ENCODE assay signal across 9 mouse cellular contexts in the genomic region with DNA sequence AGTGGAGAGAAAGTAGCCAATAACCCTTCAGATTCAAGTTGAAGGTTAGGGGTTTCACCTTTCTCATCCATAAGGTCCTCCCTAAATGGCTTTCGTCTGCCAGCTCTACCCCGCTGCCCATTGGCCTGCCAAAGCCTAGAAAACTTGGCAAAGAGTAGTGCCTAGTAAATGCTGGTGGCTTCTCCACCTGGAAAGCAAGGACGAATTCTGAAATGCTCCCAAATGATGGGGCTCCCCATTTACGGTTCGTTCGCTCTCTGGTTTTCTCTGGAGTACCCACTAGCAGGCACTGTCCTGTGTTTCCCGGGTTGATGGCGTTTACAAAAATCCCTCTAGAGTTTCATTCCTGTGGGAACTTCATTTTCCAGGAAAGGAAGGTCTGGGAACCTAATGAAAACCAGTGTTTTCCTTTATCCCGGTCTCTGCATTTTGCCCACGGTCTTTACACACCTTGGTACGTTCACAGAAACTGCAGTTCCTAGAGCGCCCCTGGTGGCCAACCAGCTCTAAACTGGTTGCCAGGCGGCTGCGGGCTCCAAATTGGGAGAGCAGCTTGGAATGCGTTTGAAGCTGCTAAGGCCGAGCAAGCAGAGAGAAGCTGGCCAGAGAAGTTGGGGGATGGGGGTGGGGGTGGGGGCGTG. TPM values are rescaled to one million over a fixed set of nuclear protein-coding genes. Genes with fewer than 3 reads are reported as not detected.
DNase-seq lines count a peak whose midpoint lies in the region; ATAC-seq and TF ChIP-seq lines count a peak whose summit lies in the region.
"Had no signal": no experiment of that assay in that cellular context is flagged by ENCODE, and none has a peak within 500 bp of the region (broad histone marks: within the 10 kb centered on the region; RNA-seq: fewer than 3 reads in every experiment).

No protein-coding gene starts in this region.

- no peaks in the 10 kb centered on the region for H3K9me3 ChIP-seq in forebrain, embryonic 10.5 days
- no peaks in the 10 kb centered on the region for H3K9me3 ChIP-seq in heart, embryonic 14.5 days (ENCODE audit: control insufficient read depth, low read length)
- H3K9me3 ChIP-seq in kidney, postnatal 0 days (replicated peaks; ENCODE audit: low read length): no peaks in the 10 kb centered on the region

- peaks cover 50% of the 10 kb centered on the region for H3K27me3 ChIP-seq in forebrain, embryonic 10.5 days (ENCODE audit: poor library complexity, severe bottlenecking)
- H3K27me3 ChIP-seq in heart, embryonic 14.5 days (ENCODE audit: control insufficient read depth, insufficient read depth, low read length): peaks cover 30% of the 10 kb centered on the region
- H3K27me3 ChIP-seq in kidney, postnatal 0 days (ENCODE audit: insufficient read depth, low read length): 0 out of 2 replicates have a peak, but pooled peaks cover 4% of the 10 kb centered on the region

- H3K36me3 ChIP-seq in forebrain, embryonic 10.5 days (replicated peaks): no peaks in the 10 kb centered on the region
- H3K36me3 ChIP-seq in heart, embryonic 14.5 days (ENCODE audit: control insufficient read depth, insufficient read depth, low read length): no peaks in the 10 kb centered on the region
- H3K36me3 ChIP-seq in kidney, postnatal 0 days (ENCODE audit: insufficient read depth, low read length): no peaks in the 10 kb centered on the region
- H3K36me3 ChIP-seq: G1E had no signal

- 19% methylated on average over 17 of the region's 17 CpGs for WGBS in forebrain, embryonic 10.5 days
- 16% methylated on average over 16 of the region's 17 CpGs for WGBS in heart, embryonic 14.5 days
- 21% methylated on average over 17 of the region's 17 CpGs for WGBS in kidney, postnatal 0 days

- H3K27ac ChIP-seq in forebrain, embryonic 10.5 days: no peak overlapping the region
- H3K27ac ChIP-seq in heart, embryonic 14.5 days (replicated peaks in 1 of 2; ENCODE audit: control insufficient read depth in 1 of 2, insufficient read depth in 1 of 2, low read depth in 2 of 2, low read length in 2 of 2): no peak overlapping the region
- no peak overlapping the region for H3K27ac ChIP-seq in kidney, postnatal 0 days

- H3K4me3 ChIP-seq in forebrain, embryonic 10.5 days: peak overlapping the region; percentile 50
- H3K4me3 ChIP-seq in heart, embryonic 14.5 days (ENCODE audit: control insufficient read depth in 1 of 2, insufficient read depth in 1 of 2, low read depth in 1 of 2, low read length in 2 of 2): peak overlapping the region; percentile 27 to 44; a peak in 3 of 4 replicates
- no peak overlapping the region for H3K4me3 ChIP-seq in kidney, postnatal 0 days (replicated peaks; ENCODE audit: low read depth, low read length)

- TF ChIP-seq CTCF in kidney, postnatal 0 days (IDR thresholded peaks at IDR 0.05; ENCODE audit: low read depth): peak; percentile 68

- peak; percentile 20 for DNase-seq in B cell, adult 2 months
- peak; percentile 45 for DNase-seq in brain, embryonic 18.5 days (ENCODE audit: low read depth, low spot score)
- DNase-seq in forebrain, embryonic 10.5 days (ENCODE audit: extremely low spot score, low spot score): peak; percentile 87
- peak; percentile 81 for DNase-seq in kidney, postnatal 0 days (ENCODE audit: low spot score)
- DNase-seq in liver: peak; percentile 68
- DNase-seq in naive thymus-derived CD4-positive, alpha-beta T cell, adult 2 months (ENCODE audit: low read depth): peak; percentile 2
- DNase-seq in testis, postnatal 14 days (ENCODE audit: low spot score): peak; percentile 74

- H3K4me1 ChIP-seq in forebrain, embryonic 10.5 days: peaks cover 28% of the 10 kb centered on the region
- peaks cover 4 to 12% of the 10 kb centered on the region in 2 experiments; a peak in 2 of 4 replicates for H3K4me1 ChIP-seq in heart, embryonic 14.5 days (ENCODE audit: control insufficient read depth in 2 of 2, insufficient read depth in 2 of 2, low read length in 2 of 2)
- peaks cover 6% of the 10 kb centered on the region; the same call in 1 of the 2 replicates for H3K4me1 ChIP-seq in kidney, postnatal 0 days (replicated peaks; ENCODE audit: insufficient read depth, low read length)

- peak overlapping the region; percentile 81 for H3K4me2 ChIP-seq in heart, embryonic 14.5 days (ENCODE audit: low read length)
- peak overlapping the region; percentile 59 for H3K4me2 ChIP-seq in kidney, postnatal 0 days (ENCODE audit: low read length)

- ATAC-seq in heart, embryonic 14.5 days (ENCODE audit: insufficient number of reproducible peaks, insufficient read depth, low FRiP score, low read depth): peak; percentile 5; the same call in 1 of the 2 replicates
- ATAC-seq in kidney, postnatal 0 days (replicated peaks; ENCODE audit: low FRiP score, low read depth): peak; percentile 44; the same call in 1 of the 2 replicates

- H3K9ac ChIP-seq in heart, embryonic 14.5 days (ENCODE audit: low read length): no peak overlapping the region
- no peak overlapping the region for H3K9ac ChIP-seq in kidney, postnatal 0 days (ENCODE audit: low read depth, low read length)

RNA-seq across cellular contexts. Expression of gene Vsnl1, which starts 1.0 kb away (rescaled TPM):
- 0.71 and 0.77 TPM in 2 replicates for polyA plus RNA-seq in forebrain, embryonic 10.5 days (2016; fragmentation: Nextera tagmentation; extraction: Ambion mirVana)
- polyA plus RNA-seq in heart, embryonic 14.5 days (2014; fragmentation: Nextera tagmentation; extraction: Ambion mirVana): 13.4 and 31.9 TPM in 2 replicates
- 0.05 and 0.13 TPM in 2 replicates for polyA plus RNA-seq in kidney, postnatal 0 days (2015; fragmentation: Nextera tagmentation; extraction: Ambion mirVana)
- polyA plus RNA-seq: G1E had no signal

RNA-seq across cellular contexts. Expression of gene Rad51ap2, which starts 18.5 kb away (rescaled TPM):
- 0.14 and 0.45 TPM in 2 replicates for polyA plus RNA-seq in forebrain, embryonic 10.5 days (2016; fragmentation: Nextera tagmentation; extraction: Ambion mirVana)
- polyA plus RNA-seq in heart, embryonic 14.5 days (2014; fragmentation: Nextera tagmentation; extraction: Ambion mirVana): 0.16 and 0.42 TPM in 2 replicates
- 0.19 and 0.30 TPM in 2 replicates for polyA plus RNA-seq in kidney, postnatal 0 days (2015; fragmentation: Nextera tagmentation; extraction: Ambion mirVana)
- polyA plus RNA-seq: G1E had no signal

Comparison
In these comparisons a context has a peak if more than half of its experiments do, and no peak if none do; other contexts are left out.
1. DNase-seq: peak in every context shown above with its lines; median percentile 87 in forebrain, embryonic 10.5 days; 81 in kidney, postnatal 0 days; 74 in testis, postnatal 14 days; 68 in liver; 45 in brain, embryonic 18.5 days; 20 in B cell, adult 2 months; 2 in naive thymus-derived CD4-positive, alpha-beta T cell, adult 2 months.